Mouse (Mus musculus) embryonic fibroblast, embryonic 13.5 days (primary cell): ENCODE data around the gene Bnip3.

Source experiments
- CTCF ChIP-seq: IDR thresholded peaks from 2 replicates; pipeline ENCODE4 v1.5.1; 2011; ENCODE audit warnings: mild to moderate bottlenecking, control low read depth, low read length, moderate library complexity, borderline replicate concordance; ENCODE audit not compliant: insufficient read depth
- POLR2A ChIP-seq: IDR thresholded peaks from 2 replicates; pipeline ENCODE4 v1.6.1; 2011; ENCODE audit warnings: low read depth, mild to moderate bottlenecking, control low read depth, low read length, moderate library complexity

DNA sequence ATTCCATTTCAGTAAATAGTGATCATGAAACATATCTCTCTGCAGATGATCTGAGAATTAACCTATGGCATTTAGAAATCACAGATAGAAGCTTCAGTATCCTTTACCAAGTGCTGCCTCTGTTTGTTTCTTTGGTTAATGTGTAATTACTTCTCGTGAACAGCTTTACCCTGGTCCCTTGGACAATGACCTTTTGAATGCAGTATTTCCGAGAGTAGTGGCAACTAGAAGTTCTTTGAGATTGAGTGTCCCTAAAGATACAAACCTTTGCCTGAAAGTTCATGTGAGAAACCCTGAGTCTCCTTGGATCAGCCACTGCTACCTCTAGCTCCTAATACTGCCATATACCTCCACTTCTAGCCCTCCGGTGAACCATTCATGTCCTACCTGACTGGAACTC lies 36.4 kb downstream of the Bnip3 start:
- no peak for TF ChIP-seq POLR2A
- no peak for TF ChIP-seq CTCF
